Mouse (Mus musculus): ENCODE results near the gene Spcs1. TPM values are rescaled to one million over a fixed set of nuclear protein-coding genes. Genes with fewer than 3 reads are reported as not detected.
A peak's percentile ranks its signal among the peaks of the same experiment; 100 is the strongest.

Gene Spcs1
- 100 to 1,000 TPM; 129 to 132 TPM for total RNA-seq (2021)
- long read RNA-seq, experiment 1, transcript Spcs1-204 (4 exons, 949 nt), result major isoform, 99 of 103 reads
- long read RNA-seq, experiment 1, partial matches to known transcripts, result 1 of 103 reads
- long read RNA-seq, experiment 1, other reads (novel, unspliced or antisense), result 0 of 103 reads
- long read RNA-seq, experiment 2, transcript Spcs1-204 (4 exons, 949 nt), result major isoform, 87 of 92 reads
- long read RNA-seq, experiment 2, partial matches to known transcripts, result 2 of 92 reads
- long read RNA-seq, experiment 2, other reads (novel, unspliced or antisense), result 0 of 92 reads

DNA sequence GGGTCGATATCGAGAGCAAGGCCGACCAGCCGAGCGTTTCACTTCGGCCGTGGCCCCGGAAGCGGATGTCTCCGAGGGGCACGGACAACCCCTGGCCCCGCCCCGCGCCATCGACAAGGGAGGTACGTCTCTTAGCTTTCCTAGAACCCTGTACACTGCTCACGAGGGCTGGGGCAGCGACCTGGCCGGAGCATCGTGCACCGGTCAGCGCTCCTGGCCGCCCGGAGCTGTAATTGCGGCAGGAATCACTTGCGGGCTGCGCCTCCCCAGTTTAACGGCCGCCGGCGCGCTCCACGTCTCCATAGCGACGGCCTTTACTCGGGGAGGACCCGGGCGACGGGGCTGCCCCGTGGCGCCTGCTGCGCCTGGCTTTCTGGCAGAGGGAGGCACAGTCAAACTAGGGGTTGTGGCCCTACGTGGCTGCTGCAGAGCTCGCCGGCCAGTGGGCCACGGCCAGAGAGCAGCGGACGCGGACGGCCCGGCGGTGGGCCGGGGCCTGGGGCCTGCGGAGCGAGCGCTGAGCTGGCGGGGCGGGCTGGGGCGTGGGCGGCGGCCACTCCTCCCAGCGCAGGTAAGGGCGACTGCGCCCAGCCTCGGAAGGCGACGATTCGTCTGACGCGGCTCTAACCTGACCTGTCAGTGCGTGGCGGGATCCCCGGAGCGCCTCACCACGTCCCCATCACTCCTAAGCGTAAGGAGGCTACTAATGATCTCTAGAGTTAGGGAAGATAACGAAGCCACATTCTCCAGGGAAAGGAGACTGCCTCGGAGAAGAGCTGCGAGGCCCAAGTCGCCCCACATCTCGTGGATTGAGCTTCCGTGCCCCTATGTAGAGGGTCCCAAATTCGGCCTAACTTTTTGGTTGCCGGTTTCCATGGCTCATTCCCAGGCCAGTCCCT, at the start of gene Spcs1, which contains the start of gene Glt8d1:
Gene Spcs1 (minus strand): TSS at position 366 of the 899 bp plus-strand sequence.
Gene Glt8d1 (plus strand): TSS at position 94 of the 899 bp plus-strand sequence.
- peak; percentile 81 for DNase-seq (ENCODE audit: low spot score)

GRCm38 (mm10) chr14:31045817-31046216, 44.3 kb upstream of the Spcs1 start:
- DNase-seq (ENCODE audit: low spot score), result no peak

GRCm38 (mm10) chr14:31045296-31045695, 43.8 kb upstream of the Spcs1 start:
- DNase-seq (ENCODE audit: low spot score), result no peak

- DNase-seq (ENCODE audit: low spot score), result no peak
Observed at GRCm38 (mm10) chr14:31025785-31026184, 24.3 kb upstream of the Spcs1 start.

- DNase-seq (ENCODE audit: low spot score), result no peak
Observed at GRCm38 (mm10) chr14:31022579-31022978, 21.1 kb upstream of the Spcs1 start.

DNA sequence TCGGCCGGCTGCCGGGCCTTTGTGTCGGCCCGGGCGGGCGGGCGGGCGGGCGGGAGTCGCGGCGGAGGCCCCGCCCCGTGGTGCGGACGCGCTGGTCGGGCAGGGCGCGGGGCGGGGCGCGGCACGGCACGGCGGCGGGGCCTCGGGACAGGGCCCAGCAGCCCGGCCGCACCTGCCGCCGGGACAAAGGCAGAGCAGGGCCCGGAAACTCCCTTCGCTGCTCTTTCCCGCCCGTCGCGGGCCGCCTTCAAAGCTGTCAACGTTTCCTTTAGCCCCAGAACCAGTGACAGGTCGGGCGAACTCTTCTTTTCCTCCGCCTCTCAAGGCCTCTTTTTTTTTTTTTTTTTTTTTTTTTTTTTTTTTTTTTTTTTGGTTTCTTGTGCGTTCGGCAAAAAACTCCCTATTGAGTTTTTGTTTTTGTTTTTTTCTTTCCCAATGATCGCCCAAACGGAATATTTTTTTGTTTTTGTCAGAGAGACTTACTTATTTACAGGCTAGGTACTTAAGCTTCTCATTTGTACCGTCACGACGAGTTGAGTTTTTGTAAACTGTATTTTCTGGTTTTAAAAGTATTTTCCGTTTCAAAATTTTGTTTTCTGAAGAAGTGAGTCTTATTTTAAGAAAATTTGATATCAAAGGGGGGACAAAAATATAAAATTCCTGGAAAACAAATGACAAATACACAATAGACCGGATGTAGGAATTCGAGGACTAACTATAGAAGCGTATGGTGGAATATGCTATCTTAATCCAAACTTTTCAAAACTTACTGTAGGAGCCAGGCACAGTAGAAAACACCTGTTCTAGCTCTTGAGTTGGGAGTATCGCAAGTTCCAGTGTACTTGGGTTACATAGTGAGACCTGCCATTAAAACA, 18.1 kb upstream of the Spcs1 start:
- DNase-seq (ENCODE audit: low spot score), result peak; percentile 57

DNA sequence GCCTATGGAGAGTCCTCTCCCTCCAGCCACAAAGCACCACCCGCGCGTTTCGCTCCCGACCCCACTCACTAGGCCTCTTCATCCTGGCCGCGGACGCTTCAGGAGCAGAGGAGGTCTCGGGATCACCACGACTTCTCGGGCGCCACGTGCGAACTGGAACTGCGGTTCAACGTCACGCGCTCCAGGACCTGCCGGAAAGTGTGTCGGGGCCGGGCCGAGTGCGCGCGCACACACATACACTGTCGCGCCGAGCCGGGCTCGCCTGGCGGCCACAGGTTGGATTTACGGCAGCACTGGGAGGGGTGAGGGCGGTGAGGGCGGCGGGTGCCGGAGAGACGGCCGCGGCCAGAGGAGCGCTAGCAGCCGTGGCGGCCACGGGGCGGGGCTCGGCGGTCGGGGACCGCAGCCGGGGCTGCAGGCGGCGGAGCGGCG, 17.4 kb upstream of the Spcs1 start, which contains the start of the genes Pbrm1 and Gnl3:
Gene Pbrm1 (plus strand): TSS at position 279 of the 432 bp plus-strand sequence.
Gene Gnl3 (minus strand): TSS at position 293 of the 432 bp plus-strand sequence.
- DNase-seq (ENCODE audit: low spot score), result peak; percentile 96

GRCm38 (mm10) chr14:31017854-31018253, 16.4 kb upstream of the Spcs1 start:
- DNase-seq (ENCODE audit: low spot score), result no peak

- no peak for DNase-seq (ENCODE audit: low spot score)
Observed at GRCm38 (mm10) chr14:31016063-31016462, 14.6 kb upstream of the Spcs1 start.

- DNase-seq (ENCODE audit: low spot score), result no peak
Observed at GRCm38 (mm10) chr14:31013928-31014327, 12.5 kb upstream of the Spcs1 start.

- DNase-seq (ENCODE audit: low spot score), result no peak
Observed at GRCm38 (mm10) chr14:31011588-31011987, 10.1 kb upstream of the Spcs1 start.

- DNase-seq (ENCODE audit: low spot score), result no peak
Observed at GRCm38 (mm10) chr14:31006779-31007178, 5.3 kb upstream of the Spcs1 start.

DNA sequence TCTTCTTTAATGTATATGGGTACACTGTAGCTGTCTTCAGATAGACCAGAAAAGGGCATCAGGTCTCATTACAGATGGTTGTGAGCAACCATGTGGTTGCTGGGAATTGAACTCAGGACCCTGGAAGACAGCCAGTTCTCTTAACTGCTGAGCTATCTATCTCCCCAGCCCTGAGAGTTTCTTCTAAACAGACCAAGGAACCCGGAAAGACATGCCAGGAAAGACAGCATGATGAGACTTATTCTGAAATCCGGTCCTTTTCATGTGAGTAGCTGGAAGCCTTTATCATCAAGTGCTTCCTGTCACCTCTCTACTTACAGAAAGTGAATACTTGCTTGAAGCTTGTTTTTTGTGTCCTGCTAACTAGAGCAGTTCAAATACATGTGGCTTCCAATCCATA, 3.1 kb upstream of the Spcs1 start:
- DNase-seq (ENCODE audit: low spot score), result no peak

DNA sequence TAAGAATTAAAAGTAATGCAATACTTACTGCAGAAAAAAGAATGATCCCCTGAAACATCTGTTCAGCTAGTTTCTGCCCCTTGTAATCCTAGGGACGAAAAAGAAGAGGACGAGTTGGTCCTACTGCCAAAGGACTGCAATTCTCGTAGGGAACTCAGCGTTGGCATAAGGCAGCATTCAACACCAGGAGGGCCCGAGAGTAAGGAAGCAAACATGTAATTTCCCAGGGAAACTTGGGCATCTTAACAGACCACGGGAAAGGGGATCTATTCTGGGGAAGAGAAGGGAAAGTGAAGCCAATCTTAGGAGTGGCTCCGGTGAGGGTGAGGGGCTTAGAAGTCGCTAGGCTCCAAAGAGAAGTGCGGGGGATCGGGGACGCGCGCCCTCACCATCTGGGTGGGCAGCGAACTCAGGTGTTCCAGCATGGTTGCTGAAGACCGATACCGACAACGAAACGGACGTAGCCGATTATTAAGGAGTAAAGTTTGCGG, 611 bp downstream of the Spcs1 start:
- DNase-seq (ENCODE audit: low spot score), result no peak

DNA sequence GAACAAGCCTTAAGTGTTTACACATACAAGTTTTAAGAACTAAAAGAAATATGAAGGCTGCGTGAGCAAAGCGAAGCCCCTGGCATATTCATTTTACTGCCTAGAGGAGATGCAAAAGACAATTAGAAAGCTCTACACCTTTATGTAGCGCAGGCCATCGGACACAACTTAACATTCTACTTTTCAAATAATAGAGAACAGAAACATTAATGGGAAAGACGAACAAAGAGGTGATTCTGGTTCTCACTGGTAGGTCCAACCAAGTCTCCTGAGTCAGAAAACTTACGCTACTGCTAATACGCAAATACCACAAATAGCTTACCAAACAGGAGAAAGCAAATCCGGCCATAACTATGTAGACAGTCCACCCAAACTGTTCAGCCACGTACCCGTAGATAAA, 1.1 kb downstream of the Spcs1 start:
- DNase-seq (ENCODE audit: low spot score), result no peak

DNA sequence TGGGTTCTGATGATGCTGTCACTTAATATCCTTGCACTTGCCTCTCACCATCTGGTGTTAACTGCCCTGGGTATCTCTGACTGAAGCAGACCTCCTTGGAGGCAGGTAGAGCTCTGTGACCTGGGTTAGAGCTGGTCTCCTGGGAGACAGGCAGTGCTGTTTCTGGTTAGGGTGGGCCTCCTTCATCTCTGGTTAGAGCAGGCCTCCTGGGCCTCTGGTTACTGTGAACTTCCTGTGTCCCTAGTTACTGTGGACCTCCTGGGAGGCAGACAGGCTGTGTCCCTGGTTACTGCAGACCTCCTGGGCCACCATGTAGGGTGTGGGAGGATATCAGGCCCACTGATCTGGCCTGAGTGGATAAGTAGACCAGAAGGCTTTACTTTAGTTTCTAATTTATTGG, 5.1 kb downstream of the Spcs1 start:
- no peak for DNase-seq (ENCODE audit: low spot score)

DNA sequence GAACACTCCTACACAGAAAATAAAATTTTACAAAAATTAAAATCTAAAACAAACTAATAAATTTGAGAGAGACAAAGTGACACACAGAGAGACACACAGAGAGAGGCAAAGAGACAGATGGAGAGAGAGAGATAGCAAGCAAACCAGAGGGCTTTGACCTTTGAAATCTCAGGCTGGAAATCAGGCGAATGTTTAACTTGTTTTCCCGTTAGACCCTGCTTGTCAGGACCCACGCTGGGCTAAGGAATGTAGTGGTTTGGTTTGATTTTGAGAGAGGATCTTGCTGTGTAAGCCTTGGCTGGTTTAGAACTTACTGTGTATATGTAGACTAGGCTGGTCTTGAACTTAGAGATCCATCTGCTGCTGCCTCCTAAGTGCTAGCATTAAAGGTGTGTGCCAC, 25.2 kb downstream of the Spcs1 start:
- no peak for DNase-seq (ENCODE audit: low spot score)

- DNase-seq (ENCODE audit: low spot score), result no peak
Observed at GRCm38 (mm10) chr14:30974204-30974603, 27.3 kb downstream of the Spcs1 start.

GRCm38 (mm10) chr14:30960366-30960765, 41.1 kb downstream of the Spcs1 start:
- no peak for DNase-seq (ENCODE audit: low spot score)

DNA sequence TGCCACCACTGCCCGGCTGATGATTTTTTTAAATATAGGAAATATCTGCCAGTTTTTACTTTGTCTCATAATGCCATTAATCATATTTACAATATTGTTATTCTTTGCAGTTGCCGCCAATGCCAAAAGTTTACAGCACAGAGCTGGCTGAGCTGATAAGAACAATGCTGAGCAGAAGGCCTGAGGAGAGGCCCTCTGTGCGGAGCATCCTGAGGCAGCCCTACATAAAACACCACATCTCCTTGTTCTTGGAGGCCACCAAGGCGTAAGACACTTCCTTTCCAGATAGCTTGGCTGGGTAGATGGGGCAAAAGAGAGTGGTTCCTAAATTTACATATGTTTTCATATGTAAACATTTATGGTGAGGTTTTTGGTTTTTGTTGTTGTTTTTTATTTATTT, 42.4 kb downstream of the Spcs1 start:
- no peak for DNase-seq (ENCODE audit: low spot score)

- DNase-seq (ENCODE audit: low spot score), result no peak
Observed at GRCm38 (mm10) chr14:30958517-30958916, 43.0 kb downstream of the Spcs1 start.
